Mouse (Mus musculus): ENCODE results near the gene Olfr1391. TPM values are rescaled to one million over a fixed set of nuclear protein-coding genes. Genes with fewer than 3 reads are reported as not detected.

Olfr1391 gene
- not detected for polyA plus RNA-seq (2017; shearing (Covaris generic))

DNA sequence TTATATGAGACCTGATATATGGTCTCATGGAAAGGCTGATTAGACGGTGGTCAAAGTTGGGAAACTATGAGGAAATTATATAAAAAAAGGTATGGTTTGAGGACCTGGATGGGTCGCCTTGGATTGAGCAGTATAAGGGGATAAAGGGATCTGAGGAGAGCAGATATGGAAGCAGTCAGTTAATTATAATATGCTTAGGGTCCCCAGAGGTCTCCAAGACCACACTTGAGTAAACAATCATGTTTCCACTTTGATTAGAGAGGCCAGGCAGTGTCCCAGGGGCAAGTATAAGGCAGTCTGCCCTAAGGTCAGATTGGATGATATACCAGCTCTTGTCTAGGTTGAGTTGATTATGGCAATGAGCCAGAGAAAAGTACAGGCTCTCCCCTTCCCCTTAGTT lies at the start of gene Olfr1391:
Gene Olfr1391 (plus strand): TSS at position 301 of the 400 bp plus-strand sequence.

DNA sequence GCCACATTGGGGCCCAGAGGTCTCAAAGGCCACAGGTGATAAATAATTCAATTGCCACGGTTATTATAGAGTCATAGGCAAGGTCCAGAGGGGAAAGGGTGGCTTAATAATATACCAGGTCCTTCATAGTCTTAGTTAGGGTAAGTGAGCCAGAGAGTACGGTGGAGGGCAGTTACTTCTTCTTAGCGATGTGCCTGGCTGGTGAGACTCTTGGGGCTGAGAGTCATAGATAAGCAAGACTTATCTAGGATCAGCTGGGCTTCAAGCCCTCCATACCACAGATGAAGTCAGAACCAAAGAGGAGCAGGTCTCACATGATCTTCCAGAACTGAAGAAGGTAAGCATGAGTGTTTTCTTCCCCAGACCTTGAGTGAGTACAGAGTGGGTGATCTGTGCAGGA lies 44.3 kb upstream of the Olfr1391 start, which contains the start of gene Olfr1393:
Gene Olfr1393 (plus strand): TSS at position 83 of the 400 bp plus-strand sequence.

DNA sequence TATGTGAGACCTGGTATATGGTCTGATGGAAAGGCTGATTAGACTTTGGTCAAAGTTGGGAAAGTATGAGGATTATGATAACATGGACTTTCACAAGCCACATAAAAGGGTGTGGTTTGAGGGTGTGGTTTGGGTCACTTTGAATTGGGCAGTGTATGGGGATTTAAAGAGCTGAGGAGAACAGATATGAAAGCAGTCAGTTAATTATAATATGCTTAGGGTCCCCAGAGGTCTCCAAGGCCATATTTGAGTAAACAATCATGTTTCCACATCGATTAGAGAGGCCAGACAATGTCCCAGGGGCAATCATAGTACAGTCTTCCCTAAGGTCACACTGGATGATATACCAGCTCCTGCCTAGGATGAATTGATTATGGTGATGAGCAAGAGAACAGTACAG lies 37.6 kb upstream of the Olfr1391 start, which contains the start of gene Olfr1392:
Gene Olfr1392 (plus strand): TSS at position 301 of the 400 bp plus-strand sequence.

DNA sequence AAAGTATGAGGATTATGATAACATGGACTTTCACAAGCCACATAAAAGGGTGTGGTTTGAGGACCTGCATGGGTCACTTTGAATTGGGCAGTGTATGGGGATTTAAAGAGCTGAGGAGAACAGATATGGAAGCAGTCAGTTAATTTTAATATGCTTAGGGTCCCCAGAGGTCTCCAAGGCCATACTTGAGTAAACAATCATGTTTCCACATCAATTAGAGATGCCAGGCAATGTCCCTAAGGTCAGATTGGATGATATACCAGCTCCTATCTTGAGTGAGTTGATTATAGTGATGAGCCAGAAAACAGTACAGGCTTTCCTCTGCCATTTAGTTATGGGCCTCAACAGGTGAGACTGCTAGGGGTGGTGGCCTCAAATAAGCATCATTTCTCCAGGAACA lies 18.1 kb upstream of the Olfr1391 start, which contains the start of gene Olfr10:
Gene Olfr10 (plus strand): TSS at position 301 of the 400 bp plus-strand sequence.

DNA sequence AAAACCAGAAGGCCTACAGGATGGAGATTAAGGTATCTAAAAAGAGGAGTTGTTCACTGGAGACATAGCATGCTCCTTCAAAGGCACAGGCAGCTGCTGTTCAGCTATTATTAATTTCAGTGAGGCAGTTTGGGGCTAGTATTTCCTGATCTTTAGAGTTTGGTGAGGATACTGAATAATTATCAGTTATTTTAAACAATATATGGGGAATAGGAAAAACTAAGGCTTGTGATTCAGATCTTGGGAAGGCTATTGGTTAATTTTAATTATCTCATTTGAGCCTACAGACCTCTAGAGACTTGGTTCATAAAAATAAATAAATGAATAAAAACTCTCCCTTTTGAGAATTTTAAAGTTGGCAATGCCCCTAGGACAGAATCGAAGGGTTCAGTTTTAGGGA lies 12.3 kb downstream of the Olfr1391 start, which contains the start of gene Olfr1390:
Gene Olfr1390 (plus strand): TSS at position 301 of the 400 bp plus-strand sequence.

Other genes starting within 250 kb of the Olfr1391 start
- 613 TPM for gene Ifi47, start 246.2 kb upstream of the Olfr1391 start, polyA plus RNA-seq (2017; shearing (Covaris generic))
- not detected for gene Olfr1396, start 207.9 kb upstream of the Olfr1391 start, polyA plus RNA-seq (2017; shearing (Covaris generic))
- not detected for gene Olfr1395, start 180.5 kb upstream of the Olfr1391 start, polyA plus RNA-seq (2017; shearing (Covaris generic))
- not detected for gene Olfr1394, start 168.4 kb upstream of the Olfr1391 start, polyA plus RNA-seq (2017; shearing (Covaris generic))
- not detected for gene Btnl9, start 135.6 kb upstream of the Olfr1391 start, polyA plus RNA-seq (2017; shearing (Covaris generic))
- gene Zfp62, start 119.5 kb upstream of the Olfr1391 start, polyA plus RNA-seq (2017; shearing (Covaris generic)) = 78.7 TPM
- gene Mgat1, start 78.6 kb upstream of the Olfr1391 start, polyA plus RNA-seq (2017; shearing (Covaris generic)) = 128 TPM
- gene Olfr1393, start 44.4 kb upstream of the Olfr1391 start, polyA plus RNA-seq (2017; shearing (Covaris generic)) = not detected
- not detected for gene Olfr1392, start 37.5 kb upstream of the Olfr1391 start, polyA plus RNA-seq (2017; shearing (Covaris generic))
- gene Olfr10, start 18.0 kb upstream of the Olfr1391 start, polyA plus RNA-seq (2017; shearing (Covaris generic)) = not detected
- not detected for gene Olfr1390, start 12.4 kb downstream of the Olfr1391 start, polyA plus RNA-seq (2017; shearing (Covaris generic))
- not detected for gene Olfr1389, start 100.3 kb downstream of the Olfr1391 start, polyA plus RNA-seq (2017; shearing (Covaris generic))
- gene Olfr1388, start 113.9 kb downstream of the Olfr1391 start, polyA plus RNA-seq (2017; shearing (Covaris generic)) = 0.09 TPM
- not detected for gene Olfr1387, start 132.6 kb downstream of the Olfr1391 start, polyA plus RNA-seq (2017; shearing (Covaris generic))
- not detected for gene Olfr1386, start 142.3 kb downstream of the Olfr1391 start, polyA plus RNA-seq (2017; shearing (Covaris generic))
- 0.15 TPM for gene Olfr1385, start 166.3 kb downstream of the Olfr1391 start, polyA plus RNA-seq (2017; shearing (Covaris generic))
- not detected for gene Olfr1384, start 184.0 kb downstream of the Olfr1391 start, polyA plus RNA-seq (2017; shearing (Covaris generic))
- gene Olfr1383, start 196.9 kb downstream of the Olfr1391 start, polyA plus RNA-seq (2017; shearing (Covaris generic)) = not detected
- not detected for gene Olfr1382, start 205.5 kb downstream of the Olfr1391 start, polyA plus RNA-seq (2017; shearing (Covaris generic))
- gene Olfr1381, start 220.7 kb downstream of the Olfr1391 start, polyA plus RNA-seq (2017; shearing (Covaris generic)) = not detected
- not detected for gene Olfr1380, start 234.1 kb downstream of the Olfr1391 start, polyA plus RNA-seq (2017; shearing (Covaris generic))